Mouse (Mus musculus) erythroblast, adult 5-6 weeks (primary cell): ENCODE data around the gene Hoxb4. TPM values are rescaled to one million over a fixed set of nuclear protein-coding genes. Genes with fewer than 3 reads are reported as not detected.

ENCODE experiments used
- ATAC-seq: replicated peaks from 2 replicates; pipeline ENCODE4 v1.8.0; 2016; ENCODE audit warnings: moderate number of reproducible peaks, mild to moderate bottlenecking, moderate TSS enrichment, inconsistent platforms; ENCODE audit not compliant: poor library complexity, low FRiP score, severe bottlenecking
- total RNA-seq, 2 experiments: library from RNA; stranded (forward) in 1 of 2; stranded (reverse) in 1 of 2; fragments of 150-400 nt in 1 of 2; fragments of 200-764, 138-1000 nt in 1 of 2; gene quantifications; 2 replicates each; pipeline versions ENCODE4 v1.2.3 to v1.2.4; 2015 to 2017; ENCODE audit warnings: low replicate concordance in 2 of 2

Gene Hoxb4
- total RNA-seq, 2 experiments from 2014 or later, result 0.77 TPM; not detected in 1

GRCm38 (mm10) chr11:96297968-96298635 lies 20.0 kb upstream of the Hoxb4 start:
- no peak for ATAC-seq

- no peak for ATAC-seq
Measured at GRCm38 (mm10) chr11:96298895-96299667, 19.0 kb upstream of the Hoxb4 start.

- ATAC-seq, result no peak
Measured at GRCm38 (mm10) chr11:96299781-96300180, 18.3 kb upstream of the Hoxb4 start.

DNA sequence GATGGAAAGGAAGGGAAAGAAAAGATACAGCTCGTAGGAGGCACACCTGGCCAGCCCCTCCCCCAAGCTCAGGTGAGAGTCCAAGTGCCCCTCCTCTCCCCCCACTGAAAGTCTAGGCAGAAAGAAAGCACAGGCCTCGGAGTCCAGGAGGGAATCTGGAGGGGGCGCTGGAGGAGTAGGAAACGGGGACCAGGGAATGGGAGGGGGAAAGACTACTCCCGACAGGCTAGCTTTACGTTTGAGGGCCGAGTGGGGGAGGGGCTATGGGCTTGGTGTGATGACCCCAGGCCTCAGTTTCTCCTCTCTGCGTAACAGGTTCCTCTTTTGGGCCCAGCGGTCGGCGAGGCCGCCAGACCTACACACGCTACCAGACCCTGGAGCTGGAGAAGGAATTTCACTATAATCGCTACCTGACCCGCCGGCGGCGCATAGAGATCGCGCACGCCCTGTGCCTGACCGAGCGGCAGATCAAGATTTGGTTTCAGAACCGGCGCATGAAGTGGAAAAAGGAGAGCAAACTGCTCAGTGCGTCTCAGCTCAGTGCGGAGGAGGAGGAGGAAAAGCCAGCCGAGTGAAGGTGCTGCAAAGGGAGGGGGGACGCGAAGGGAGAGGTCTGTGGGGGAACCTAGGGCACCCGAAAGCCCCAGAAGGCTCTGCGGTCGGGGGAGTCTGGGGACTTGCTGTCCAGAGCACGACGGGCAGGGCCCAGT lies 17.6 kb upstream of the Hoxb4 start:
- no peak for ATAC-seq

- ATAC-seq, result no peak
Measured at GRCm38 (mm10) chr11:96301064-96301431, 17.0 kb upstream of the Hoxb4 start.

DNA sequence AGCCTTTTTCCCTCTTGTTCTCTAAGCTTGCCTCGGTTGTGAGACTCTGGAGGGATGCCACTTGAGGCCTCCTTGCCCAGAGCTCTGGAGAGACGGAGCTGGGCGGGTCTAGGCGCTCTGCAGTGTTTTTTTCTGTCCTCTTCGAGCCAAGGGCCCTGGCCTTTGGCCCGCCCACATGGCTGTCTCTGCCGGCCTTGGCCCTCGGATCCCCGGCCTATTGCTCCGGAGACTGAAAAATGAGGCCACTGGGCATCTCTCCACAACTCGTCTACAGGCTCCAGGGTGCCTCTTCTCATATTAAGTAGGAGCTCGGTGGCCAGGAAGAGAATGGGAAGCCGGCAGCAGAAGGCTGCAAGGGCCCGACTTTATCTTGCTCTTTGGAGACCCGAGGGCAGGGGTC lies 16.2 kb upstream of the Hoxb4 start:
- ATAC-seq, result no peak

DNA sequence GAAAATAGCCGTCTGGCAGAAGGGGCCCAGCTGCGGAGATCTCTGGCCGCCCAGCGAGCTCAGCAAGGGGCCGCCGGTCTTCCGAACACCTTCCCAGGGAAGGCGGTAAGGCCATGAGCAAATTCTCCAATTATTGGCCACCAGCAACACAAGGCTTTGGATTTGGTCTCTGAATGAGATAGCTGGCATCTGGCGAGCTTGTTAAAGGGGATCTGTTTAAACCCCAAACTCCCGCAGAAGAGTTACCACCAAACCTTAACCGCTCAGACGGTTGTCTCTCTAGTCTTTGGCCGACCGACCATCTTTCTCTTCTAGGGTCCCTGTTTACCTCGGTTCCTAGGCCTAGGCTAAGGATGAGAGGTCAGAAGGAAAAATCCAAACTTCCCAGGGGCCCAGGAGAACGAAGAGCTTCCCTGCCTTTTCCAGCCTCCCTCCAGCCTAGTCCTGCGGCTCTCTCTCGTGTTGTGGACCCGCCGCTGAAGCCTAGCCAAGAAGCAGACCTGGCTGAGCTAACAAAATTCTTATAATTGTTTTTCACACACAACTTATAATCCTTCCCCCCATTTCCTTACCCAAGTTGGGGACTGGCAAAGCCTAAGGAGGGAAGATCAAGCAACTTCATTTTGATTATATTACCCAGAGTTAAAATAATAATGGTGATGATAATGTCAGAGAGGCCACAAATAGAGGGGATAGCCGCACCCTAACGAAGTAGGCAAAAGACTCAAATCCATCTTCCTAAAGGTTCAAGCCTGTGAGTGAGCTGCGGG lies 15.5 kb upstream of the Hoxb4 start:
- ATAC-seq, result no peak

- no peak for ATAC-seq
Measured at GRCm38 (mm10) chr11:96303151-96304099, 14.6 kb upstream of the Hoxb4 start, which contains the start of gene Hoxb5. Gene Hoxb5 (plus strand): TSS chr11:96303336.

DNA sequence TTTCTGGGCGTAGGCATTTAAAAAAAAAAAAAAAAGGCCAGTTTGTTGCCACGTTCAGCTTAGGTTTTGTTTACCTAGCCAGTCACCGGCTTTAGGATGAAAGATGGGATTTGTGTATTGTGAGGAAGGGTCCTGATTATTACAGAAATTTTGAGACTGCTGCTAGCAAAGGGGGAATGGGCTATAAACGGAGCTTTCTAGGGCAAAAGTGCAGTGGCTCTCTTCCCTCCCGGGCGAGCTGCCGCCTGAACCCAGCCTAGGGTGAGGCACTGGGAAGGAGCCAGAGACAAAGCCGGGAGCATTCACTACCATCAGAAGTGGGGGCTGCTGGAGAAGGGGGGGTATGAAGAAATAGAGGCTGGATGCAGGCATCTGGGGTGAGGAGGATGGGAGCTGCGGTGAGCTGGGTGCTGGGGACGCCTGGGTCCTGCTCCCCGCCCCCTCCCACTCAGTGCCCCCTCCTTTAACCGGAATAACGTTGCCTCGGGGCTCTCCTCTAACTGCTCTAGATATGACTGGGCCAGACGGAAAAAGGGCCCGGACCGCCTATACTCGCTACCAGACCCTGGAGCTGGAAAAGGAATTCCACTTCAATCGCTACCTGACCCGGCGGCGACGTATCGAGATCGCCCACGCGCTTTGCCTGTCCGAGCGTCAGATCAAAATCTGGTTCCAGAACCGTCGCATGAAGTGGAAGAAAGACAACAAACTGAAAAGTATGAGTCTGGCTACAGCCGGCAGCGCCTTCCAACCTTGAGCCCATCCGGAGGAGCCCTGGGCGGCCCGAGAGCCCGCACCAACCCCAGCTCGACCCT lies 13.5 kb upstream of the Hoxb4 start:
- ATAC-seq, result no peak

GRCm38 (mm10) chr11:96305505-96306182 lies 12.4 kb upstream of the Hoxb4 start:
- no peak for ATAC-seq

GRCm38 (mm10) chr11:96306183-96306907 lies 11.7 kb upstream of the Hoxb4 start:
- no peak for ATAC-seq

GRCm38 (mm10) chr11:96306908-96307269 lies 11.2 kb upstream of the Hoxb4 start:
- ATAC-seq, result no peak

DNA sequence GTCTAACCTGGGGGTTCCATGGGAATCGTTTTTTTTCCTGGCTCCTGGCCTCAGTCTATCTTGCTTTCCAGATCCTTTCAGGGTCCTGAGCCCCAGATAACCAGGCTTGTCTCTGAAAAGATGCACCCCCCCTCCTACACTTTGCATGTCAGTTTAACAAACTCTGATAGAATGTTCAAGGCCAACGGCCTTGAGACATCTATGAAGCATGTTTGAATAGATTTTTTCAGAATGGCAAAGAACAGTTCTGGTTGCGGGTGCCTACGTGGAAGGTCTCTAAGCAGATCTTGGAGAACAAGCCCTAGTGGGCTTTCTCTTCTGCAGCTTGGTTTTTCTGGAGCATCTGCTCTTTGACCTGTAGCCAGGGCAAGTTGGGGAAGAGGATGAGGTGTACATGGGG lies 9.3 kb upstream of the Hoxb4 start:
- no peak for ATAC-seq

DNA sequence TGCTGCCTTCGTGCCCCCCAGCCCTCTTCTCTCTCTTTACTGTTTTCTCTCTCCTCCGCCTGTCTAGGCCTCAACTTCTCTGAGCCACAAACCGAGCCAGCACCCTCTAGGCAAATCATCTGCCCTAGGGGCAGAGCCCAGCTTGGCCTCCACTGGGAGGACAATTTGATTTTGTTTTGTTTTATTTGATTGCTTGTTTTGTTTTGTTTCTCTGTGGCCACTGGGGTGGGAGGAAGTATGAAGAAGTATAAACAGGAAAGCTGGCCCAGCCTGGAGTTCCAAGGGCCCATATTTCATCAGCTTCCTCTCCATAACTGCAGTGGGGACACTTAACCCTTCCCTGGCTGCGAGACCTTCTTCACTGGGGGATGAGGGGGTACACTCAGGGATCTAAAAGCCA lies 8.8 kb upstream of the Hoxb4 start:
- ATAC-seq, result no peak

DNA sequence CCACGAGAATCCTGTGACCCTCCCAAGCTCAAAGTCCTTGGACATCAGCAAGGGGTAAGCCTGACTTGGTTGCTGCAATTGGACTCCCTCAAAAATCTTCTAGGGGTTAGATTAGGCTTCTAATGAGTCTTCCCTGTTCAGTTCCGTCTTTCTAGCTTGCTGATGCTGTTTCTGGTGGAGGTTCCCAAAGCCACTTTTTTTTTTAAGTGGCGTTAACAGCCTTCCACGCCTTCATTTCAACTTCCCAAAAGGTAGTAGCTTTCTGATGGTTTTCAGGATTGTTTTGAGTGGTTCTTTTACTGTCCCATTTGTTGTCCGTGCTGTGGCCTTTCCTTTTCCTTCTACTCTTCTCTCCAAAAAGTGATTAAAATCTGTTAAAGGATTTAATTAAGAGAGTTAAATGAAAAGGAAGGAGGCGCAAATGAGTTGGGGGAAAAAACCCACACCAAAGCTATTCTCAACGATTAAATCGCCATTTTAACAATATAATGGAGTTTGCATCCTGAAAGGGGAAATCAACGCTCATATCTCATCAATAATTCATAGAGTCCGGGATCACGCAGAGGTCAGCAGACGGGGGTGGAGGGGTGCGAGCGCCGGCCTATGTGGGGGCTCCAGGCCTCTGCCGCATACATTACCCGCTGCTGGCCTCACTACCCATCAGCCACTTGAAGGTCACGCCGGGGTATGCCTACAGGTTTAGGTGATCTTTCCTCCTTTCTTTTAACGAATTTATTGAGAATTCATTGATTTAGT lies 7.7 kb upstream of the Hoxb4 start:
- no peak for ATAC-seq

- no peak for ATAC-seq
Measured at GRCm38 (mm10) chr11:96311097-96311496, 7.0 kb upstream of the Hoxb4 start.
